Mouse (Mus musculus) regulatory T cell (primary cell): ENCODE data around the gene Mybpc1.
"Not testable (repeated sequence)": the region's sequence is repeated elsewhere in the genome, so short reads cannot be mapped to it uniquely, and the experiment has no call there.

Experiments
- in situ Hi-C: fragments of 300-600 bp; cut with MboI, MseI; formaldehyde crosslinking; loops from one replicate; pipeline ENCODE4 v1.15.1; 2025; ENCODE audit warnings: high pct_unique_total_duplicates

The Mybpc1 gene

GRCm38 (mm10) chr10:88496864-88497564 lies 107.9 kb downstream of the Mybpc1 start:
- in situ Hi-C loops = no loop called here

- in situ Hi-C loops = no loop called here
Measured at GRCm38 (mm10) chr10:88494959-88495587, 109.9 kb downstream of the Mybpc1 start.

- in situ Hi-C loops = no loop called here
Measured at GRCm38 (mm10) chr10:88492658-88493057, 112.3 kb downstream of the Mybpc1 start.

GRCm38 (mm10) chr10:88491632-88492031 lies 113.3 kb downstream of the Mybpc1 start:
- in situ Hi-C loops = no loop called here

GRCm38 (mm10) chr10:88488629-88489028 lies 116.3 kb downstream of the Mybpc1 start:
- in situ Hi-C loops = no loop called here

- in situ Hi-C loops = not testable (repeated sequence)
Measured at GRCm38 (mm10) chr10:88482866-88483265, 122.1 kb downstream of the Mybpc1 start.
